Mouse (Mus musculus) spleen, postnatal 36 days (tissue): ENCODE data around the gene Emp2.
"Not testable (repeated sequence)": the region's sequence is repeated elsewhere in the genome, so short reads cannot be mapped to it uniquely, and the experiment has no call there.

Source experiments
- DNase-seq, 2 experiments: peaks; one replicate each; pipeline ENCODE4 v3.0.0; 2022; ENCODE audit warnings: low spot score in 2 of 2, mixed read lengths in 1 of 2

Gene Emp2

GRCm38 (mm10) chr16:10317197-10317544 lies 3.4 kb upstream of the Emp2 start:
- no peak for DNase-seq

- DNase-seq: no peak
Measured at GRCm38 (mm10) chr16:10316493-10317196, 2.9 kb upstream of the Emp2 start.

GRCm38 (mm10) chr16:10313226-10313625 lies 542 bp downstream of the Emp2 start:
- DNase-seq: no peak

- no peak for DNase-seq
Measured at GRCm38 (mm10) chr16:10311989-10312388, 1.8 kb downstream of the Emp2 start.

GRCm38 (mm10) chr16:10311086-10311485 lies 2.7 kb downstream of the Emp2 start:
- DNase-seq: no peak

- no peak for DNase-seq
Measured at GRCm38 (mm10) chr16:10310507-10310906, 3.3 kb downstream of the Emp2 start.

- no peak for DNase-seq
Measured at GRCm38 (mm10) chr16:10307351-10307750, 6.4 kb downstream of the Emp2 start.

GRCm38 (mm10) chr16:10306101-10306500 lies 7.7 kb downstream of the Emp2 start:
- no peak for DNase-seq

GRCm38 (mm10) chr16:10301337-10301736 lies 12.4 kb downstream of the Emp2 start:
- no peak for DNase-seq

- DNase-seq: no peak
Measured at GRCm38 (mm10) chr16:10300231-10301186, 13.3 kb downstream of the Emp2 start.

- DNase-seq: no peak
Measured at GRCm38 (mm10) chr16:10299637-10300036, 14.1 kb downstream of the Emp2 start.

- DNase-seq: no peak
Measured at GRCm38 (mm10) chr16:10297696-10298644, 15.8 kb downstream of the Emp2 start.

GRCm38 (mm10) chr16:10288115-10288514 lies 25.7 kb downstream of the Emp2 start:
- no peak for DNase-seq

- DNase-seq: no peak
Measured at GRCm38 (mm10) chr16:10286513-10287268, 27.1 kb downstream of the Emp2 start.

GRCm38 (mm10) chr16:10281890-10282289 lies 31.9 kb downstream of the Emp2 start:
- DNase-seq: no peak

- DNase-seq: peak; percentile 35 to 53
Measured at GRCm38 (mm10) chr16:10280286-10280951, 33.3 kb downstream of the Emp2 start.

GRCm38 (mm10) chr16:10276778-10277177 lies 37.0 kb downstream of the Emp2 start:
- not testable (repeated sequence) for DNase-seq

- no peak for DNase-seq
Measured at GRCm38 (mm10) chr16:10274465-10274864, 39.3 kb downstream of the Emp2 start.

- DNase-seq: peak in 1 of 2 experiments; percentile 27
Measured at GRCm38 (mm10) chr16:10272256-10272655, 41.5 kb downstream of the Emp2 start.

- DNase-seq: no peak
Measured at GRCm38 (mm10) chr16:10253993-10254392, 59.8 kb downstream of the Emp2 start.
